Mouse (Mus musculus) midbrain, embryonic 10.5 days (tissue): ENCODE results near the gene Rasgef1c. TPM values are rescaled to one million over a fixed set of nuclear protein-coding genes. Genes with fewer than 3 reads are reported as not detected.

Experiments used
- DNase-seq: peaks from one replicate; pipeline ENCODE4 v3.0.0-alpha.2; 2017; ENCODE audit warnings: low spot score
- H3K27ac ChIP-seq: fragments of 300-500 bp; sonication (generic); replicated peaks from 2 replicates; pipeline ENCODE4 v1.5.1; 2016; ENCODE audit warnings: mild to moderate bottlenecking
- H3K27me3 ChIP-seq: fragments of 300-500 bp; sonication (generic); 2 replicates; pipeline ENCODE4 v1.6.1; 2016; ENCODE audit warnings: low read depth, mild to moderate bottlenecking; ENCODE audit not compliant: poor library complexity, severe bottlenecking
- H3K36me3 ChIP-seq: fragments of 300-500 bp; sonication (generic); 2 replicates; pipeline ENCODE4 v1.6.1; 2016; ENCODE audit warnings: mild to moderate bottlenecking, moderate library complexity
- H3K4me1 ChIP-seq: fragments of 300-500 bp; sonication (generic); 2 replicates; pipeline ENCODE4 v1.6.1; 2016
- H3K4me3 ChIP-seq: fragments of 300-500 bp; sonication (generic); 2 replicates; pipeline ENCODE4 v1.5.1; 2016; ENCODE audit warnings: mild to moderate bottlenecking, moderate library complexity
- H3K9me3 ChIP-seq: fragments of 300-500 bp; sonication (generic); replicated peaks from 2 replicates; pipeline ENCODE4 v1.6.1; 2016; ENCODE audit warnings: mild to moderate bottlenecking
- WGBS: fragments of 180-500 bp; shearing (Covaris S2); methylation state at CpG from one replicate; pipeline ENCODE4 v1.1.7; 2016; 5-methylcytosine and 5-hydroxymethylcytosine counted together
- microRNA-seq: library from miRNA; unstranded; fragments of <30 nt; microRNA quantifications from one replicate; pipeline ENCODE4, GENCODE M21; 2017
- polyA plus RNA-seq: library from polyadenylated mRNA; unstranded; fragments of >200 nt; fragmentation: Nextera tagmentation; extraction: Ambion mirVana; gene quantifications from 2 replicates; pipeline ENCODE4 v1.2.1, GENCODE M21; 2016

Rasgef1c gene
- polyA plus RNA-seq, 1 experiment from 2014 or later: 0.23 TPM

DNA sequence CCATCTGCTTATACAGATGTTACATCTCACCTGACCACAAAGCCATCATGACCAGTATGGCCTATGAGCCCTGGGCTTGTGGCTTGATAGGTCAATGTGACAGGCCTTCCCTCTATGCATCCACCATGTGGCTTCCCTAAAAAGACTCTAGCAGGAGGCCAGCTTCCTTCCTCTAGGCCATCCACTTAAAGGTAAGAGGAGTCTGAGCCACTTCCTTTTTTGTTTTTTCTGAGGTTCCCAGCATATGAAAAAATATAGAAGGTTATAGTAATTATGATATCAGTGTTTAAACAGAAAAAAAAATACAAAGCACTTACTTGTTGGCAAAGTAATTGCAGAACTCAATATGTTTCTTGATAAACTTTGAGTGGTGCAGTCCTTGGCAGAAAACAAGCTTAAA, 117.2 kb downstream of the Rasgef1c start:
- Histone ChIP-seq H3K27ac (no peak overlapping the region), H3K4me1 (no peaks in the 10 kb centered on the region), H3K4me3 (no peak overlapping the region), H3K27me3 (peaks cover 19% of the 10 kb centered on the region), H3K36me3 (no peaks in the 10 kb centered on the region), H3K9me3 (no peaks in the 10 kb centered on the region)
- DNase-seq: no peak

DNA sequence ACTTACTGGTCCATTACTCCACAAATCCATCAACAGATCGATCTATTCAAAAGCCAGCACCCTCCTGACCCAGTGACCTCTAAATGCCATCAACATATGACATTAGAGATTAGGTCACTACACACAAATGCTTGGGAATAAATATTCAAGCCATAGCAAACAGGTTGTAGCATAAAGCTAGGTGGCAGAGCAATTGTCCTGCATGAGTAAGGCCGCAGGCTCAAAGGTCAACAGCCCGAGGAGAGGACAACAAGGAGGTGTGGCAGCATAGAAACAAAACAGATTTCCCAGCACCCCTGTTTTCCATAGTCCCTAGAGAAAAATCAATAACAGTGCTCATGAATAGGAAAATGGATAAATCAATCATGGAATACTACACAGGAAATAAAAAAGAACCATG, 120.5 kb downstream of the Rasgef1c start:
- Histone ChIP-seq H3K27me3 (peaks cover 25% of the 10 kb centered on the region), H3K4me1 (peaks cover 12% of the 10 kb centered on the region), H3K9me3 (no peaks in the 10 kb centered on the region), H3K36me3 (no peaks in the 10 kb centered on the region), H3K27ac (no peak overlapping the region), H3K4me3 (no peak overlapping the region)
- DNase-seq: no peak
- WGBS: 74% methylated on average over 3 of the region's 3 CpGs

DNA sequence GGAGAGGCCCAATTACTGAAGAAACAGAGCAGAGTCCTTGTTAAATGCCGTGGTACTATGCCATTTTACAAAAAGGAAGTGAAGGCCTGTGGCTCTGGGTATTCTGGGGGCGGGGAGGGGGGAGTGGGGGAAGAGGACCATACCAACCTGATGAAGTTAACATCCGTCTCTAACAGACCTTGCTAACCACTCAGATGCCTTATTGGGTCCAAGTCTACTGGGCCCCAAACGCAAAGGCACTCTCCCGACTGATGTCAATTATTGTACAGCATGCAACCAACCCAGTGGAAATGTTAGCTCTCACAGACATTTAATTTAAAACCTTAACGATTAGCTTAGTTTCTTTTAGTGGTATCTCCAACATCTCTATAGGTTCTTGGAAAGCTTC, 122.8 kb downstream of the Rasgef1c start:
- no peaks in the 10 kb centered on the region for H3K36me3 ChIP-seq
- peaks cover 25% of the 10 kb centered on the region for H3K27me3 ChIP-seq
- H3K4me1 ChIP-seq: peaks cover 36% of the 10 kb centered on the region
- WGBS: 67% methylated on average over 6 of the region's 6 CpGs
- H3K4me3 ChIP-seq: peak overlapping the region; percentile 89
- no peaks in the 10 kb centered on the region for H3K9me3 ChIP-seq
- peak overlapping the region; percentile 98; the same call in 1 of the 2 replicates for H3K27ac ChIP-seq
- no peak for DNase-seq

DNA sequence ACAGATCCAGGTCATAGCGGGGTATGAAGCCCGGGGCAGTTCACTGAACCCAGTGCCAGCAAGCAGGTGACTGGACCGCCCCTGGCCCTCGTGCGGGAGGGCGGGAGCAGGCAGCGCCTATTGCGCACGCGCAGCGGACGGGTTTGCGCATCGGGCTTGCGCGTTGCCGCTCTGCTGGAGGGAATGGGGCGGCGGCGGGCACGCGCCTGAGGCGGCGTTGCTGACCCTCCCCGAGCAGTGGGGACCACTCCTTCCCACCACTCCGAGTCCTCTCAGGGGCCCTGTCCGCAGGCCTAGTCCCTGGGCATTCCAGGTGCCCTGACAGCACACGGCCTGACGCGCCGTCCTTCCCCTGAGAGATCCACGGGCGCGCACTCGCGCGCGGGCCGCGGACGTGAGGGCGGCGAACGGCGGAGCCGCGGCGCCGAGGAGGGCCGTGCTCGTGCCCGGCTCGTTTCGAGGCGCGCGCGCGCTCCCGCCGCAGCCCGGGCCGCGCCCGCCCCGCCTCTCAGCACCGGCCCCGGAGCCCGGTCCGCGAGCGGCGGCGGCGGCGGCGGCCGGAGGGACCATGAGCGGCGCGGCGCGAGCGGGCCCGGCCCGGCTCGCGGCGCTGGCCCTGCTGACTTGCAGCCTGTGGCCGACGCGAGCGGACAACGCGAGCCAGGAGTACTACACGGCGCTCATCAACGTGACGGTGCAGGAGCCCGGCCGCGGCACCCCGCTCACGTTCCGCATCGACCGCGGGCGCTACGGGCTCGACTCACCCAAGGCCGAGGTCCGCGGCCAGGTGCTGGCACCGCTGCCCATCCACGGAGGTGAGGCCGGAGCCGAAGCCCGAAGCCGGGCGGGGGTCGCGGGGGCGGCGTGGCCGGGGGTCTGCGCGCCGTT, 123.4 kb downstream of the Rasgef1c start, which contains the start of gene Rnf130:
Rnf130 (plus strand) TSS at position 514 of the 888 bp plus-strand sequence.
- 2% methylated on average over 116 of the region's 129 CpGs for WGBS
- no peaks in the 10 kb centered on the region for H3K36me3 ChIP-seq

DNA sequence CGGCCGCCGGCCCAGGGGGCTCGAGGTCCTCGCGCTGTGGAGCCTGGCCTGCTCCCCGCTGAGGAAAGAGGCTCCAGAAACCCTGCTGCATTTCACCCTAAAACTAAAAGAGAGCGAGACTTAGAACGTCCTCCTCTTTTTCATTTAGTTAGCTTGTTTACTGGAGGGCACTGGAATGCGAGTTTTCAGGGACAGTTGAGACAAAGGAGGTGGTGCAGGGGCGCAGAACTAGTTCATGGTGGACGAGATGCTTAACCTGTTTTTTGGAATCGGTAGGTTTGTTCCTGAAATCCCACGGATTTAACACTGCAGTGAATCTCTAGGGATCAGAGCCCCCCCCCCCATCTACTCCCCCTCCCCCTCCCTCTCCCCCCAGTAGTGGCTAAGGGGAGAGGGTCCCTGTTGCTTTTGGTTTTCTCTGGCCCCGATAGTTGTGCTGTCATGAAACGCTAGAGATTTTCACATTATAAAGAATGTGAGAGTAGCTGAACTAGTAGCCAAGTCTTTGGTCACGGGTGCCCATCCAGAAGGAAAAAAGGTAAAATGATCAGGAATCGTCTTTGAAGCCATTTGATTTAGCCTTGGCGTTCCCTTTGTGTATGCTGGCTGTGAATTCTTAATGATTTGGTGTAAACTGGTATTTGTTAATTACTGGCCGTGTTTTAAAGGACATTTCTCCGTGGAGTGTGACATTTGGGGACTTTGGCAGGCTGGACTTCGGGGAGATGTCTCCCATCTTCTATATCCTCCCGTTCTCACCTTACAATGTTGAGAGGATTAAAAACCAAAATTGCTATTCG, 124.3 kb downstream of the Rasgef1c start:
- Histone ChIP-seq H3K36me3 (no peaks in the 10 kb centered on the region), H3K27ac (peak overlapping the region; percentile 98), H3K27me3 (peaks cover 25% of the 10 kb centered on the region), H3K4me1 (peaks cover 39% of the 10 kb centered on the region), H3K9me3 (no peaks in the 10 kb centered on the region), H3K4me3 (peak overlapping the region; percentile 89)
- DNase-seq: no peak
- whole genome bisulfite sequencing: 7% methylated on average over 24 of the region's 24 CpGs

More for the DNA sequence above, 123.4 kb downstream of the Rasgef1c start, which contains the start of gene Rnf130:
- peak; percentile 92 for DNase-seq
- Histone ChIP-seq H3K9me3 (no peaks in the 10 kb centered on the region), H3K27ac (peak within 1 kb of the TSS; percentile 98), H3K4me1 (peaks cover 39% of the 10 kb centered on the region), H3K27me3 (peaks cover 25% of the 10 kb centered on the region), H3K4me3 (peak within 1 kb of the TSS; percentile 89)

DNA sequence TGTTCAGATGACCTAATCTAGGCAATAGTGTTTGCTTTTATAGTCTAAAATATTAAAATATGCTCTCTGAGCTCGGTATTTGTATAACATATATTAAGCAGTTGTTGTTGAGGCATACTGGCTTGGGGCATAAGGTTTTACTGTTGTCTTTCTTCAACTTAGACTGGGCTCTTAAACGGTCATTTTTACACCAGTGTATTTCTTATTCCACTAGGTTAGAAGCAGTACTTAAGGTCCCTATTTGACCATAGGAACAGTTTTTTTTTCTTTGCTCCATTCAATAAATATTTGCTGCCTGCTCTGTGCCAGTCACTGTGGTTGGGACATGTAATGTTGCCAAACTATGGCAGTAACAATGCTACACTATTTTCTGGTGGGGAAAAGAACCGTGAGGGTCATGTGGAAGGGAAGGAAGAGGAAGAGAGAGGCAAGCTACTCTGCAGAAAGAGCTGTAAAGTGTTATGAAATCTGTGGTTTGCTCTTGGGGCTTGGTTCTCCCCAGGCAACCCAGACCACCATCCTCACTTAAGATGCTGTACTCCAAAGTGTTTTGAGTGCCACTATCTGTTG, 125.0 kb downstream of the Rasgef1c start:
- WGBS: 58% methylated on average over 3 of the region's 3 CpGs
- peaks cover 22% of the 10 kb centered on the region for H3K27me3 ChIP-seq
- H3K4me1 ChIP-seq: peaks cover 41% of the 10 kb centered on the region
- H3K36me3 ChIP-seq: no peaks in the 10 kb centered on the region
- H3K27ac ChIP-seq: peak overlapping the region; percentile 98
- peak overlapping the region; percentile 89 for H3K4me3 ChIP-seq
- no peaks in the 10 kb centered on the region for H3K9me3 ChIP-seq
- DNase-seq: no peak

DNA sequence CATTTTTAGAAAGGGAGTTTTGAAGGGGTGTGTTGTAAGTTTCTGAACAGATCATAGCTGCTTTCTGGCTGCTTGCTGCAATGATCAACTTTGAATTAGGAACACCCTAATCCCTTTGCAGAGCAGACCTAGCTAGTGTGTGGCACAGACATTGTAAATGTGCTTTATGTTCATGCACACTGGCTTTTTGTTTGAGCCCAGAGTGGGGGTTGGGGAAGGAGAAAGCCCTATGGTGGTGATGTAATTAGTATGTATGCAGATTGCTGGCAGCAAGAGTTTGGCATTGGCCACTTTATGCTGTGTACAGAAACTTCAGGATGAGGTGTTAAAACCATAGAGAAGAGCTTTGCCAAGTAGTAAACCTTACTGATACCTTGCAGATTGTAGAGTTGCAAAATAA, 126.8 kb downstream of the Rasgef1c start:
- DNase-seq: peak; percentile 18
- Histone ChIP-seq H3K27ac (peak overlapping the region; percentile 42; the same call in 1 of the 2 replicates), H3K36me3 (no peaks in the 10 kb centered on the region), H3K27me3 (peaks cover 11% of the 10 kb centered on the region), H3K9me3 (no peaks in the 10 kb centered on the region), H3K4me1 (peaks cover 43% of the 10 kb centered on the region), H3K4me3 (peak overlapping the region; percentile 89; the same call in 1 of the 2 replicates)

Small RNA genes lying within 50 kb of the gene (microRNA-seq; reads per million reads assigned to microRNA genes)
- gene Gm23492: not detected

Other genes with a start within 250 kb of the Rasgef1c start
- not detected in 2 replicates for gene Scgb3a1, start 238.2 kb upstream of the Rasgef1c start, polyA plus RNA-seq
- 57.8 and 58.3 TPM in 2 replicates for gene Cnot6, start 189.1 kb upstream of the Rasgef1c start, polyA plus RNA-seq
- gene Gfpt2, start 107.7 kb upstream of the Rasgef1c start, polyA plus RNA-seq: 13.9 and 16.7 TPM in 2 replicates
- 22.2 and 29.7 TPM in 2 replicates for gene Mapk9, start 55.1 kb upstream of the Rasgef1c start, polyA plus RNA-seq
- gene Rnf130, start 123.5 kb downstream of the Rasgef1c start, polyA plus RNA-seq: 60.5 and 64.4 TPM in 2 replicates
- gene Tbc1d9b, start 229.6 kb downstream of the Rasgef1c start, polyA plus RNA-seq: 33.6 and 39.8 TPM in 2 replicates